In the genomic region with DNA sequence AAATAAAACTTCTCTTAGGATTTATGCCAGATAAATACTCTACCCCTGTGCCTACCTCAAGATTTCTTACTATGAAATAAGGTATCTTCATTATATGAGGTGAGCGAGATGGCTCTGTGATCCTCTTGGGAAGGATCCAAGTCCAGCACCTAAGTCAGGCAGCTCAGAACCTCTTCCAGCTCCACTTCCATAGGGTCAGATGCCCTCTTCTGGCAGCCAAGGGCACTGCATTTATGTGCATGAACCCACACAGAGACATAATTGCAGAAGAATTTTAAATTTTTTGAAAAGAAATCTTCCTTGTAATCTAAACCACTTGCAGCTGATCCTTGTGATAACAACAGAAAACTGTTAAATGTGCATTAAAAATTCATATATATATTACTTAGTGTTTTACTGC, we compare ENCODE assay signal across 12 mouse cellular contexts.
DNase-seq lines count a peak whose midpoint lies in the region; ATAC-seq and TF ChIP-seq lines count a peak whose summit lies in the region.
"Had no signal": no experiment of that assay in that cellular context is flagged by ENCODE, and none has a peak within 500 bp of the region (broad histone marks: within the 10 kb centered on the region; RNA-seq: fewer than 3 reads in every experiment).

No protein-coding gene starts in this region.

- no peak overlapping the region for H3K4me2 ChIP-seq in intestine, postnatal 0 days (replicated peaks; ENCODE audit: low read depth)
- no peak overlapping the region for H3K4me2 ChIP-seq in intestine, embryonic 15.5 days (replicated peaks)
- H3K4me2 ChIP-seq: limb, embryonic 15.5 days; midbrain, embryonic 12.5 days had no signal

- TF ChIP-seq CTCF in intestine, postnatal 0 days (IDR thresholded peaks at IDR 0.05; ENCODE audit: low read depth), result peak; percentile 64
- TF ChIP-seq CTCF in thymus, adult 2 months (IDR thresholded peaks at IDR 0.05; ENCODE audit: borderline replicate concordance, control insufficient read depth, extremely low read depth, insufficient read depth, low read length, poor library complexity), result no peak

- 100% methylated on average over 1 of the region's 1 CpGs for WGBS in intestine, postnatal 0 days
- 98% methylated on average over 1 of the region's 1 CpGs for WGBS in intestine, embryonic 15.5 days
- WGBS in thymus, adult 2 months, result 94% methylated on average over 1 of the region's 1 CpGs

- H3K36me3 ChIP-seq in intestine, postnatal 0 days (ENCODE audit: control insufficient read depth, insufficient read depth), result no peaks in the 10 kb centered on the region
- no peaks in the 10 kb centered on the region for H3K36me3 ChIP-seq in intestine, embryonic 15.5 days
- no peaks in the 10 kb centered on the region for H3K36me3 ChIP-seq in thymus, adult 2 months (ENCODE audit: control insufficient read depth, insufficient read depth, low read length)
- H3K36me3 ChIP-seq: limb, embryonic 15.5 days; midbrain, embryonic 12.5 days had no signal

- no peak for ATAC-seq in intestine, postnatal 0 days
- no peak for ATAC-seq in intestine, embryonic 15.5 days

- H3K9me3 ChIP-seq in intestine, postnatal 0 days (ENCODE audit: control insufficient read depth), result no peaks in the 10 kb centered on the region
- H3K9me3 ChIP-seq in intestine, embryonic 15.5 days, result no peaks in the 10 kb centered on the region
- H3K9me3 ChIP-seq: limb, embryonic 15.5 days had no signal

- H3K4me3 ChIP-seq in intestine, postnatal 0 days (ENCODE audit: low read depth, low read length), result no peak overlapping the region
- H3K4me3 ChIP-seq in intestine, embryonic 15.5 days (replicated peaks), result no peak overlapping the region
- no peak overlapping the region for H3K4me3 ChIP-seq in thymus, adult 2 months (ENCODE audit: control insufficient read depth, insufficient read depth, low read length)
- H3K4me3 ChIP-seq: limb, embryonic 15.5 days; midbrain, embryonic 12.5 days had no signal

- no peaks in the 10 kb centered on the region for H3K27me3 ChIP-seq in intestine, postnatal 0 days (replicated peaks; ENCODE audit: control insufficient read depth, insufficient read depth, low read length)
- H3K27me3 ChIP-seq in intestine, embryonic 15.5 days (replicated peaks), result no peaks in the 10 kb centered on the region
- H3K27me3 ChIP-seq in thymus, adult 2 months (ENCODE audit: control insufficient read depth, insufficient read depth, low read length), result no peaks in the 10 kb centered on the region
- H3K27me3 ChIP-seq: limb, embryonic 15.5 days; midbrain, embryonic 12.5 days had no signal

- no peak for TF ChIP-seq POLR2A in thymus, adult 2 months (IDR thresholded peaks at IDR 0.05; ENCODE audit: control insufficient read depth, extremely low read depth, insufficient read depth, low read length, poor library complexity)

- H3K27ac ChIP-seq in intestine, postnatal 0 days (ENCODE audit: low read depth, low read length), result no peak overlapping the region
- no peak overlapping the region for H3K27ac ChIP-seq in intestine, embryonic 15.5 days
- H3K27ac ChIP-seq in thymus, adult 2 months (ENCODE audit: control insufficient read depth, insufficient read depth, low read length), result no peak overlapping the region
- H3K27ac ChIP-seq: limb, embryonic 15.5 days; midbrain, embryonic 12.5 days had no signal

- peak; percentile 46 for DNase-seq in thymus, adult 2 months
- DNase-seq in thymus, postnatal 0 days (ENCODE audit: low spot score), result no peak
- peak; percentile 10 for DNase-seq in c-Kit-positive CD71-positive TER-119-positive erythroid progenitor cells, embryonic 14.5 days (ENCODE audit: low spot score)
- DNase-seq in right cerebral cortex, postnatal 4 days, result no peak
- no peak for DNase-seq in ovary, postnatal 10 days (ENCODE audit: low spot score)
- no peak for DNase-seq in urinary bladder, adult 2 months (ENCODE audit: low spot score)
- DNase-seq: heart, adult 18-20 months; spleen, adult 18-20 months had no signal

- H3K9ac ChIP-seq in intestine, postnatal 0 days (ENCODE audit: low read depth, low read length), result no peak overlapping the region
- no peak overlapping the region for H3K9ac ChIP-seq in intestine, embryonic 15.5 days
- H3K9ac ChIP-seq: limb, embryonic 15.5 days; midbrain, embryonic 12.5 days had no signal

- H3K4me1 ChIP-seq in intestine, postnatal 0 days (replicated peaks; ENCODE audit: control insufficient read depth, insufficient read depth, low read length), result no peaks in the 10 kb centered on the region
- H3K4me1 ChIP-seq in intestine, embryonic 15.5 days (replicated peaks), result no peaks in the 10 kb centered on the region
- H3K4me1 ChIP-seq in thymus, adult 2 months (replicated peaks; ENCODE audit: control insufficient read depth, insufficient read depth, low read length), result no peaks in the 10 kb centered on the region

Comparison
In these comparisons a context has a peak if more than half of its experiments do, and no peak if none do; other contexts are left out.
1. DNase-seq: peak in thymus, adult 2 months (single experiment) and c-Kit-positive CD71-positive TER-119-positive erythroid progenitor cells, embryonic 14.5 days (single experiment); none in thymus, postnatal 0 days (single experiment), right cerebral cortex, postnatal 4 days (single experiment), ovary, postnatal 10 days (single experiment) and urinary bladder, adult 2 months (single experiment).